Mouse (Mus musculus): ENCODE measurements around the gene Baiap2l2.

Baiap2l2 gene

GRCm38 (mm10) chr15:79298553-79298952, 13.2 kb upstream of the Baiap2l2 start:
- DNase-seq: no peak

GRCm38 (mm10) chr15:79292779-79293178, 7.4 kb upstream of the Baiap2l2 start:
- DNase-seq: no peak

- no peak for DNase-seq
These were observed 5.0 kb upstream of the Baiap2l2 start for GRCm38 (mm10) chr15:79290340-79290739.

GRCm38 (mm10) chr15:79289441-79289840, 4.1 kb upstream of the Baiap2l2 start:
- DNase-seq: no peak

GRCm38 (mm10) chr15:79288387-79288786, 3.0 kb upstream of the Baiap2l2 start:
- no peak for DNase-seq

GRCm38 (mm10) chr15:79287091-79287490, 1.8 kb upstream of the Baiap2l2 start:
- DNase-seq: peak; percentile 61

GRCm38 (mm10) chr15:79286141-79286540, 804 bp upstream of the Baiap2l2 start:
- peak; percentile 64 for DNase-seq

GRCm38 (mm10) chr15:79283371-79283770, 2.0 kb downstream of the Baiap2l2 start:
- peak; percentile 44 for DNase-seq

GRCm38 (mm10) chr15:79282434-79282833, 2.9 kb downstream of the Baiap2l2 start:
- no peak for DNase-seq

- DNase-seq: no peak
These were observed 3.9 kb downstream of the Baiap2l2 start for GRCm38 (mm10) chr15:79281389-79281788.

GRCm38 (mm10) chr15:79280850-79281249, 4.5 kb downstream of the Baiap2l2 start:
- DNase-seq: no peak

GRCm38 (mm10) chr15:79280209-79280608, 5.1 kb downstream of the Baiap2l2 start:
- peak; percentile 51 for DNase-seq

- DNase-seq: no peak
These were observed 7.6 kb downstream of the Baiap2l2 start for GRCm38 (mm10) chr15:79277728-79278127.

GRCm38 (mm10) chr15:79273020-79273419, 12.3 kb downstream of the Baiap2l2 start:
- DNase-seq: no peak

GRCm38 (mm10) chr15:79271124-79271746, 14.1 kb downstream of the Baiap2l2 start:
- DNase-seq: peak; percentile 54

- DNase-seq: peak; percentile 82
These were observed 14.8 kb downstream of the Baiap2l2 start for GRCm38 (mm10) chr15:79270317-79271123.

- DNase-seq: no peak
These were observed 16.8 kb downstream of the Baiap2l2 start for GRCm38 (mm10) chr15:79268521-79268920.

GRCm38 (mm10) chr15:79265384-79265783, 20.0 kb downstream of the Baiap2l2 start:
- no peak for DNase-seq

GRCm38 (mm10) chr15:79263726-79264125, 21.6 kb downstream of the Baiap2l2 start:
- no peak for DNase-seq

- no peak for DNase-seq
These were observed 22.5 kb downstream of the Baiap2l2 start for GRCm38 (mm10) chr15:79262786-79263309.

GRCm38 (mm10) chr15:79262375-79262774, 23.0 kb downstream of the Baiap2l2 start:
- peak; percentile 63 for DNase-seq

GRCm38 (mm10) chr15:79261757-79262156, 23.6 kb downstream of the Baiap2l2 start:
- peak; percentile 39 for DNase-seq

GRCm38 (mm10) chr15:79261095-79261725, 24.1 kb downstream of the Baiap2l2 start:
- peak; percentile 67 for DNase-seq
